ENCODE assay signal across 24 mouse cellular contexts in the genomic region with DNA sequence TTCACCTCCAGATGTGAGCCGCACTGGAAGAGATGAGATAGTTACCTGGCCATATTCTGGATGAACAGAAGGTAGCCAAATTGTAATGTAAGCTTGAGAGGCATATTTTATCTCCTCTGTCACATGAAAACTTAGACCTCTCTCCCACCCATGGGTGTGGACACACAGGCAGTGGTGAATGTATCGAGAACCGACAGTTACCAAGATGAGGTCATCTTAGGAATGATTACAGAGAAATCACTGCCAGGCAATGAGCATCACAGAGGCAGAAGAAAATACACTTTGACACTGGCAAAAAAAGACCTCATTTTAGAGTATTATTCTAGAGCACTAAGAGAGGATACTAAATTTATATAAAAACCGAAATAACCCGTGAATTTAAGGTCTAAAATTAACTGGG. TPM values are rescaled to one million over a fixed set of nuclear protein-coding genes. Genes with fewer than 3 reads are reported as not detected.
A peak's percentile ranks its signal among the peaks of the same experiment; 100 is the strongest.
DNase-seq lines count a peak whose midpoint lies in the region; ATAC-seq and TF ChIP-seq lines count a peak whose summit lies in the region.
"Had no signal": no experiment of that assay in that cellular context is flagged by ENCODE, and none has a peak within 500 bp of the region (broad histone marks: within the 10 kb centered on the region; RNA-seq: fewer than 3 reads in every experiment).

No protein-coding gene starts in this region.

- no peak overlapping the region for H3K27ac ChIP-seq in heart, embryonic 11.5 days (ENCODE audit: low read depth, low read length)
- no peak overlapping the region for H3K27ac ChIP-seq in testis, adult 2 months (ENCODE audit: control insufficient read depth, insufficient read depth, low read depth, low read length)
- H3K27ac ChIP-seq: embryonic facial prominence, embryonic 10.5 days; embryonic facial prominence, embryonic 12.5 days; forebrain, embryonic 13.5 days had no signal

- no peaks in the 10 kb centered on the region for H3K36me3 ChIP-seq in heart, embryonic 11.5 days (ENCODE audit: control insufficient read depth, insufficient read depth, low read length)
- H3K36me3 ChIP-seq in testis, adult 2 months (ENCODE audit: control insufficient read depth, insufficient read depth, low read length) = no peaks in the 10 kb centered on the region
- H3K36me3 ChIP-seq: embryonic facial prominence, embryonic 10.5 days; embryonic facial prominence, embryonic 12.5 days; G1E had no signal

- 58% methylated on average over 5 of the region's 5 CpGs for WGBS in heart, embryonic 11.5 days (ENCODE audit: insufficient replicate concordance)

- no peak overlapping the region for H3K4me2 ChIP-seq in heart, embryonic 11.5 days
- H3K4me2 ChIP-seq: embryonic facial prominence, embryonic 12.5 days; forebrain, embryonic 13.5 days had no signal

- H3K4me1 ChIP-seq in heart, embryonic 11.5 days (ENCODE audit: control insufficient read depth, insufficient read depth, low read length) = no peaks in the 10 kb centered on the region
- H3K4me1 ChIP-seq in testis, adult 2 months (ENCODE audit: control insufficient read depth, insufficient read depth, low read length) = no peaks in the 10 kb centered on the region
- H3K4me1 ChIP-seq: embryonic facial prominence, embryonic 10.5 days; embryonic facial prominence, embryonic 12.5 days; forebrain, embryonic 13.5 days had no signal

- DNase-seq in frontal cortex, postnatal 36 days (ENCODE audit: low spot score in 2 of 2) = no peak
- DNase-seq in heart, adult 11 months = peak; percentile 87
- DNase-seq in testis, postnatal 14 days (ENCODE audit: low spot score) = no peak
- DNase-seq in lung, postnatal 25 days (ENCODE audit: low spot score) = no peak
- DNase-seq: adrenal gland, adult 8-10 months; adrenal gland, postnatal 14 days; adrenal gland, postnatal 36 days; B cell, adult 2 months; cerebellum, adult 11-12 months; cerebellum, adult 2 months; cerebellum, adult 9-10 months; cerebellum, postnatal 10 days; cerebellum, postnatal 25 days had no signal

- peak; percentile 78 for ATAC-seq in frontal cortex, adult (ENCODE audit: low TSS enrichment)
- ATAC-seq in heart, embryonic 11.5 days (replicated peaks; ENCODE audit: insufficient number of reproducible peaks, low FRiP score, low TSS enrichment) = no peak
- ATAC-seq: activated CD4-positive, CD25-positive, alpha-beta regulatory T cell, adult 4 months; CD4-positive, CD25-positive, alpha-beta regulatory T cell, adult 4 months; forebrain, embryonic 13.5 days; Patski had no signal

- no peaks in the 10 kb centered on the region for H3K27me3 ChIP-seq in heart, embryonic 11.5 days (ENCODE audit: control insufficient read depth, insufficient read depth, low read length)
- H3K27me3 ChIP-seq in testis, adult 2 months (ENCODE audit: control insufficient read depth, insufficient read depth, low read length) = no peaks in the 10 kb centered on the region
- H3K27me3 ChIP-seq: CH12.LX; embryonic facial prominence, embryonic 12.5 days; forebrain, embryonic 13.5 days had no signal

- TF ChIP-seq POLR2A in testis, adult 2 months (IDR thresholded peaks at IDR 0.05; ENCODE audit: control insufficient read depth, low read depth, low read length) = no peak

- no peak for TF ChIP-seq CTCF in testis, adult 2 months (IDR thresholded peaks at IDR 0.05; ENCODE audit: control insufficient read depth, insufficient read depth, insufficient replicate concordance, low read depth, low read length)

- no peak overlapping the region for H3K9ac ChIP-seq in heart, embryonic 11.5 days (ENCODE audit: low read depth, low read length)
- H3K9ac ChIP-seq: embryonic facial prominence, embryonic 12.5 days; forebrain, embryonic 13.5 days had no signal

- no peak overlapping the region for H3K4me3 ChIP-seq in heart, embryonic 11.5 days (ENCODE audit: low read depth, low read length)
- peak overlapping the region; percentile 49; the same call in 1 of the 2 replicates for H3K4me3 ChIP-seq in testis, adult 2 months (ENCODE audit: control insufficient read depth, low read depth, low read length)
- H3K4me3 ChIP-seq: embryonic facial prominence, embryonic 10.5 days; embryonic facial prominence, embryonic 12.5 days; forebrain, embryonic 13.5 days had no signal

- no peaks in the 10 kb centered on the region for H3K9me3 ChIP-seq in heart, embryonic 11.5 days (replicated peaks; ENCODE audit: control insufficient read depth, low read length)
- H3K9me3 ChIP-seq: embryonic facial prominence, embryonic 10.5 days; embryonic facial prominence, embryonic 12.5 days; forebrain, embryonic 13.5 days; G1E had no signal

RNA-seq across cellular contexts. Expression of gene 1700019D03Rik, which starts 46.8 kb away (rescaled TPM):
- 0.72 and 0.90 TPM in 2 replicates for polyA plus RNA-seq in heart, embryonic 11.5 days (2014; fragmentation: Nextera tagmentation; extraction: Ambion mirVana)
- 584 and 646 TPM in 2 replicates for polyA plus RNA-seq in testis, adult 2 months (2012; rRNA removed)
- polyA plus RNA-seq: G1E had no signal

Comparison
In these comparisons a context has a peak if more than half of its experiments do, and no peak if none do; other contexts are left out.
1. RNA of gene 1700019D03Rik, which starts 46.8 kb away (polyA plus RNA-seq): 584 to 646 TPM in testis, adult 2 months; 0.72 to 0.90 TPM in heart, embryonic 11.5 days; every median in the first group is over 100 times any median in the second.